Mouse (Mus musculus) naive thymus-derived CD4-positive, alpha-beta T cell, adult 2 months (primary cell): Measurements from ENCODE around the gene Copg1.

Experiments
- DNase-seq: peaks from one replicate; pipeline ENCODE4 v3.0.0-alpha.2; 2011; ENCODE audit warnings: low read depth

Gene Copg1

DNA sequence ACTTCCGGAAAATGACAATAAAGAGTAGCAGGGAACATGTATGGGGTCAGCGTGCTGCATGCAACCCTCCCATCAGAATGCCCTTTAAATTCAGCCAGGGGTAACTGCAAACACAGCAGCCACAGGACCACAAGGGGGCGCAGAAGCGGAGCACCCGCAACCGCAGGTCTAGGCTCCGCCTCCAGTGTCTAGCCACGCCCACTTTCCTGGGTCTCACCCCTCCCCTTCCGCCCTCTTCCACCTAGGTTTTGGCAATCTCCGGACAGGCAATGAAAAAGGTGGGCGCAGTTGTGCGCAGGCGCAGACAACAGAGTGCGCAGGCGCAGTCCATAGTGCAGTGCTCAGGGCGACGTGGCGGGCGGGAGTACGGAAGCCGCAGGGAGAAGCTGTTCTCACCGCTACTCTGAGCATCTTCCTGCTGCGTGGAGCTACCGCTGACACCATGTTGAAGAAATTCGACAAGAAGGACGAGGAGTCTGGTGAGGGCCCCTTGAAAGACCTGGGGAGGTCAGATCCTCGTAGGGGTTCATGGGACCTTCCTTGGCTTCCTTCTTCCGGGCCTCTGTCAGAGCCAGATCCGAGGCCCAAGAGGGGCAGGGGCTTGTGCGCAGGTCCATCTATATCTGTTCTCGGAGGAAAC is at the start of gene Copg1:
Gene Copg1, plus strand, starts transcription at position 221 of the 640 bp plus-strand sequence.
- DNase-seq = peak; percentile 100

DNA sequence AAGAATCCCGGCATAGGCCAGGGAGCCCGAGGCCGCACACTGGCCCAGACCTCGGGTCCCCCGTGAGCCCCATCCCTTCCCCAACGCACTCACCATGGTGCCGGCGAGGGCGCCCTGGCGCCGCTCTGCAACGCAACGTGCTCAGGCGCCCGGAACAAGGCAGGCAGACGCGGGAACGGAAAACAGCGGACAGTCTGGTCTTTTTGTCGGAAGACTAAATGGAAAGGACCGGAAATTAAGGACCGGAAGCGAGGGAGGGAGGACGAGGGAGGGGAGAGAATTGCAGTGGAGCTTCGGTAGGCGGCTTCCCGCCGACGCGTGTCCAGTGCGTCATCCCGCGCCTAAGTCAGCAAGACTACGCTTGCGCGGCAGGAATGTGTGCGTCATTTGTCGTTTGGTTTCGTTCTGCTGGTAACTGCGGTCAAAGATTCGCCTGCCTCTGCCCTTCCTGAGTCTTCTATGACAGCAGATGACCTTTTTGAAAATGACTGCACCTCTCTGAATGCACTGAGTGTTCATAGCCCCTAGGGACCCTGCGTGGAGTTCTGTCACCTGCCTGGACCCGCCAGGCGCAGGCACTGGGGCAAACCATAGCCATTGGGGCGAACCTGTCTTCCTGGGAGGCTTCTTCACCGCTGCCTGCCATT is 48.9 kb upstream of the Copg1 start, which contains the start of gene Isy1:
Gene Isy1, minus strand, starts transcription at position 248 of the 647 bp plus-strand sequence.
- DNase-seq = peak; percentile 99

DNA sequence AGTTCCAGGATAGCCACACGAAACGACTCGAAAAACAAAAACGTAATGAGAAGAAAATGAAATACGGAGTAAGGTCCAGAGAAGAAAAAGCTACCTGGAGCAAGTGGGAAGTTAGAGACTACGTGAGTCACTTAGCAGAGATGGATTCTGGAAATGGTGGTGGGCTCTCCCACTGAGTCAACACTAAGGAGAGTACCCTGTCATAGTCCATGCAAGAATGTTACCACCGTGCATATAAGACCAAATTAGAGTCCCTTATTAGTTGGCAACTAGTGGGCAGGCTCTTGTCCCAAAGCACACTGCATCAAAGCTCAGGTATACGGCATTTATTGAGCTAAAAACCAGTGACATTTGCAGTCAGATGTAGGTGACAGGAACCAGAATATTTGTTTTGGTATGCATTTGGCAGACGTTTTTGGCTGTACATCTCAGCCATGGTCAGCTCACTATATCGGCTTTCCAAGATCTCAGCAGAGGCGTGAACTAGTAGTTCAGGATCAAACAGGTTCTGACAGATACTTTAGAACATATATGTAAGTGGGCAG is 47.7 kb upstream of the Copg1 start:
- DNase-seq = peak; percentile 38

- peak; percentile 33 for DNase-seq
Observed at GRCm38 (mm10) chr6:87841635-87842034, 46.0 kb upstream of the Copg1 start.

- peak; percentile 67 for DNase-seq
Observed at GRCm38 (mm10) chr6:87842254-87842653, 45.4 kb upstream of the Copg1 start.

- DNase-seq = no peak
Observed at GRCm38 (mm10) chr6:87845031-87845695, 42.5 kb upstream of the Copg1 start.

DNA sequence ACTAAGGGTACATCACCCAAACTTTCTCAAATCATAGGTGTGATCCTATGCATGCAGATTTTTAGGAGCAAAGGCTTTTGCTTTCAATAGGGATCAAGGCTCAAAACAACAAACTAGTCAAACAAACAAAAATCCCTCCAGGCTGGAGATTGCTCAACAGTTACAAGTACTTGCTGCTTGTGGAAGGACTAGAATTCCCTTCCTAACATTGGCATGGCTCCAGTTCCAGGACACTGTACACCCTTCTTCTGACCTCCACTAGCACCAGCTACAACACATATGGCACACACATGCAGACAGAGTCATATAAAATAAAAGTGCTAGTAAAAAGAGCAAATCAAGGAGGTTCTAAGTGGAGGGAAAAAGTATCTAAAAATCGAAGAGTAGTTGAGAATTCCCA is 40.8 kb upstream of the Copg1 start:
- no peak for DNase-seq

DNA sequence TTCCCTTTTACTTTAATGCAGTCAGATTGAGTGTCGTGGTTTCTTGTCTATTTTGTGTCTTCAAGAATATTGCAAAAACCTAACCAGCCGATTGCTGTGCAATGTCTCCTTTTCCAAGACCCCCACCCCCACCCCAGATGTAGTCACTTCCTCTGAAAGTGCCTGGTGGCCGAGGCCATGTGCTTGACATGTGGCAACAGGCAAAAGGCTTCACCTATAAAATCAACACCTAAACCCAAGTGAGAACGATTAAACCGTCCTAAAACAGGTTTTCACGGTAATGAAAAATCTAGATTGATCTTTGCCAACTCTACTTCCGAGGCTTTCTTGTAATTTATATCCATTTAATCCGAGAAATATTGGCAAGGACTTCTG is 37.8 kb upstream of the Copg1 start:
- peak; percentile 60 for DNase-seq

DNA sequence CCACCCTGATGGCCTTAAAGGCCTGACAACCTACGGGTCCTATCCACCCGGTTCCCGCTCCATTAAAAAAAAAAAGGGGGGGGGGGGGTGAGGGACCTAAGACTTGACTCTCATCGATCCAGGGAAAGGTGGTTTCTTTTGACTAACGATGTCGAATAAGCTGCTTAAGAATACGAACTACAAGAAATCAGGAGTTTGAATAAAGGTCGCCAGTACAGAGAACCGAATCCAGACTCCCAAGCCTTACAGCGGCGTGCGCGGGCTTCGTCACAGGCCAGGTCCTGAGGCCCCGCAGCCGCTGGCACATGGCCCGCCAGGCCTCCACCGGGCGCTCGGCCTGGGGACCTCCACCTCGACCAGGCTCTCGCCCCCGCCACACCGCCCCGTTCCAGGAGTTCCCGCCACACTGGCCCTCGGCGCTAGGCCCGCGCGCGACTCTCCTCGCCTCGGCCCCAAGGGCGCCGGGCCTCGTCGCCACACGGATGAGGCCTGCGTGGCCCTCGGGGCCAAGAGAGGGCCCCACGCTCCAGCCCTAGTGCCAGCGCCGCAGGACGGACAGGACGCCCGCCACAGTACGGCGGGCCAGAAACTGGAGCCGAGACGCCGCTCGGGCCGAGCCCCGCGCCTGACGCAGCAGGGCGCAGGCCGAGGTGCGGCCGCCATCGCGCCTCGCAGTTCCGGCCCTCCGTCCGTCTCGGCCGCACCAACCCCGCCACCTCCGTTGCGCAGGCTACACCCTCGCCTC is 37.3 kb upstream of the Copg1 start:
- DNase-seq = no peak

- peak; percentile 99 for DNase-seq
Observed at GRCm38 (mm10) chr6:87850900-87851614, 36.6 kb upstream of the Copg1 start, which contains the start of gene Cnbp. Cnbp (minus strand) TSS chr6:87851106.

GRCm38 (mm10) chr6:87851871-87852270 is 35.7 kb upstream of the Copg1 start:
- DNase-seq = peak; percentile 20

DNA sequence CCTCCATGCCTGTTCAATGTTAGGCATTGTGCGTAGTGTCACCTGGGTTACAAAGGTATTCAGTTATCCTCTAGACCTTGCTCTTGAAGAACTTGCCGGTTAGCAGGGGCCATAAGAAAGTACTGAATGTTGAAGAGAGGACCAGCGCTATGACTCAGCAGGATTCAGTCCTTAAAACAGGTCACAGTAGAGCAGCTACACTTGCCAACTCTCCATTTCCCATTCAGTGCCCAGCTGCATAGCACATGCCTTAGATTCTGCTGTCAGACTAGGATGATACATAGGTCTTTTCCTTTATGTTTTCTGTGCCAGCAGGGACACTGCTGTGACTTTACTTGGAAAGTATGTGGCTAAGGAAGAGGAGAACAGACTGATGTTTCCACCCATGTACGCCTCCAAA is 34.2 kb upstream of the Copg1 start:
- no peak for DNase-seq

DNA sequence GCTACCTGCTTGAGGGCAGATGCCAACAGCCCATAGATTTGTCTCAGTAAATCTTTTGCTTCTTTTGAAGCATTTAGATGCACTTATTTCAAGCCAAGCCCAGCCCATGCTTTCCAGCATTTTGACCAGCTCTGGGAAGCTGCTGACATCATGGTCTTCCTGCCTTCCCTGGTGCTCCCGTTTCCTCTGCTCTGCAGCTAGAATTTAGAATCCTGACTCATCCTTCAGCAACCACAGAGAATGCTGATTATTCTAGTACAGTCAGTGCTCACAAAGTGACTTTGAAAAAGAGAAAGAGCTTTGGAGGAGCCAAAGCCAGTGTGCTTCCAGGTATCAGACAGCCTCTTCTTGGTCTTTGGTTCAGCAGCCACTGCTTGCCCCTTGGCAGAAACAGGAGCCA is 30.5 kb upstream of the Copg1 start:
- DNase-seq = no peak

- no peak for DNase-seq
Observed at GRCm38 (mm10) chr6:87866211-87866610, 21.4 kb upstream of the Copg1 start.

GRCm38 (mm10) chr6:87867256-87867655 is 20.4 kb upstream of the Copg1 start:
- no peak for DNase-seq

DNA sequence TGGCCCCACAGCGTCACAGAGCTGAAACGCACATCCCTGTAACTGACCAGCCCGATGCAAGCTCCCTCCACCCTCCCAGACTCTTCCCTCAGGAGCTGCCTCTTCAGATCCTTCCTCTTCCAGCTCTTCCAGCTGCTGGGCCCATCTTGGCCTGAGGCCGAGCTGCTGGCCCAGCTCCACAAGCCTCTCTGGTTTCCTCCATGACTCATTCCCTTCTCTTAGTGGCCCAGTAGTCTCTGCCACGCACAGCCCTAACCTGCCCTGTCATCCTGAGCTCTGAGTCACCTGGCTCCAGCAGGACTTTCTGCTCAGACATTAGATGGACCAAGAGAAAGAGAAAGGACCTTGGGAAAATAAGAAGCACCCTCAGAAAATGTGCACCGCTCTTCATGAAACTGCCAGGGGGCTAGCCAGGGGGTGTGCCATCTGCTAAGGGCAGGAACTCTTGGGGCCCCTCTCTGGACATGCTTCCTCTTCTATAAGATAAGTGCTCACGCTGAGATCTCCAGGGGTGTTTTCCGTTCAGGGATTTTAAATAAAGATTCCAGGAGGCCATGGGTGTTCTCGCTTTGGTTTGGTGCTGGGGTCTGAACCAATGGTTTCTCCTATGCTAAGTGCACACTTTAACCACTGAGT is 18.6 kb upstream of the Copg1 start:
- DNase-seq = no peak

DNA sequence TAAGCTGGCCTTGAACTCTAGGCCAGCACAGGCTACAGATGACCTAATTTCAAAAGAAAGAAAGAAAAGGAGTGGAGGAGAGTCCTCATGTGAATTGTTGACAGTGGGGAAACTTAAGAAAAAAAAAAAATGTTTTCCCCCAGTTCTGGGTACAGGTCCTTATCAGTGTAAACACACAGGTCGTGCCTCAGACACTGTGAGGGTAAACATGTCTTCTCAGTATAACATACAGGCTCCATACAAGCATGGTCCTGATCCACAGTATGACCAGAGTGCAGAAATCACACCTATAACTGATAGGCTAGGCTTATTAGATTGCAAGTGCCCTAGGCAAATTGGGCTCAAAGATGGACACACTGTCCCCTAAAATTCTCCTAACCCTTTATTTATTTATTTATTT is 17.2 kb upstream of the Copg1 start:
- DNase-seq = no peak

DNA sequence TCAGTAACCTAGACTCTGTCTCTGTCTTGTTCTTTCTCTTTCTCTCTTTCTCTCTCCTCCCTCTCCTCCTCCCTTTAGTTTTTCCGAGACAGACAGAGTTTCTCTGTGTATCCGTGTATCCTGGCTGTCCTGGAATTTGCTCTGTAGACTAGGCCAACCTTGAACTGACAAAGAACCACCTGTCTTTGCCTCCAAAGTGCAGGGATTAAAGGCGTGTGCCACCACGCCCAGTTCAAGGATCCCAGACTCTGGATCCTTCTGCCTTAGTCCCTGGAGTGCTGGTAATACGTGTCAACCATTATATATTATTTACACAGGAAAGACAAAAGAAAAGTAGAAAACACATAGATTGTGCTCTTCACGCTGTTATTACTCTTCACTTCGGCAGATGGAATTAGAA is 16.4 kb upstream of the Copg1 start:
- DNase-seq = no peak

DNA sequence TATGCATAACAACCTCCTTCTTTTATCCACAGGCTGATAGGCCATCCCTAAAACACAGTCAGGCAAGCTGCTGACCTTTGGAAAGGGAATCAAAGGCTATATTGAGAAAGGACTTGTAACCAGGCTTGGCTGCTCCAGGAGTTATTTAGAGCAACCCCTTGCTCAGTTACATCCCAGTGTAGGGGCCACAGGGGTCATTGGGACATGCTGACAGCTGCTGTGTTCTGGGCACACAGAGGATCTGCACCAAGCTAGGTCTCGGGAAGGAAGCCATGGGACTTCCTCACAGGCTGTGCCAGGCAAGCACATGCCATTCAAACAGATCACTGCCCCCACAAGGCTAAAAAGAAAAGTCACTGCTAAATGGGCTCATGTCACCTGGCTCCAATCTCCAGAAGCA is 14.5 kb upstream of the Copg1 start:
- no peak for DNase-seq

DNA sequence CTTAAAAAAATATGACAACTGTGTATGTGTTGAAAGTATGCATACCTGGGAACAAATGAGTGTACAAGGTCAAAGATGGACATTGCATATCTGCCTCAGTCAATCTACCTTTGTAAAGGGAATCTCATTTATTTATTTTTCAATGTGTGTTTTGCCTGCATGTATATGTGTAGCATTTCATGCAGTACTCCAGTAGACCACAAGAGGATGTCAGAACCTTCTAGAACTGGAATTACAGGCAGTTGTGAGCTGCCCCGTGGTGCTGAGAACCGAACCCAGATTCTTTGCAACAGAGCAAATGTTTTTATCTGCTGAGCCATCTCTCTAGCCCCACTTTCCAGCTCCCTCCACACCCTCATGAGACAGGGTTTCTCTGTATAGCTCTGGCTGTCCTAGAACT is 13.7 kb upstream of the Copg1 start:
- DNase-seq = no peak

GRCm38 (mm10) chr6:87875083-87875482 is 12.5 kb upstream of the Copg1 start:
- no peak for DNase-seq
